Mouse (Mus musculus) ZHBTc4 (cell line): ENCODE measurements around the gene Map4k5.

Experiments used
- DNase-seq: peaks from one replicate; pipeline ENCODE4 v3.0.0-alpha.2; 2011; ENCODE audit warnings: low read depth, low spot score

The Map4k5 gene

DNA sequence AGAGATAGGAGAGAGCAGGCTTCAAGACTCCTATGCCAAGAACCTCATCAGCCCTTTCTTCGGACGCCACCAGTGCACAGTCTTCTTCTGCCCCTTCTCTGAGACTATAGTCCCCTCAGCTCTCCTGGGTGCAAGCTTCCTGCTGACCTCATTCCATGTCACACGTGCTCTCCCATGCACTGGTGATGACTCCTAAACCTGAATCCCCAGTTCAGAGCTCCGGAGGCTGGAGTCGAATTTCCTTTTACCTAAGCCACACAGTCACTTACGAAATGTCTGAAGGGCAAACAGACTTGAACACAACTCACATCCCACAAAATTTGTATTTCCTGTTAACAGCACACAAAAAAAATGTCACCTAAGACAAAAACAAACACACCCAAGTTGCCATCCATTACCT, 5.2 kb downstream of the Map4k5 start:
- no peak for DNase-seq

DNA sequence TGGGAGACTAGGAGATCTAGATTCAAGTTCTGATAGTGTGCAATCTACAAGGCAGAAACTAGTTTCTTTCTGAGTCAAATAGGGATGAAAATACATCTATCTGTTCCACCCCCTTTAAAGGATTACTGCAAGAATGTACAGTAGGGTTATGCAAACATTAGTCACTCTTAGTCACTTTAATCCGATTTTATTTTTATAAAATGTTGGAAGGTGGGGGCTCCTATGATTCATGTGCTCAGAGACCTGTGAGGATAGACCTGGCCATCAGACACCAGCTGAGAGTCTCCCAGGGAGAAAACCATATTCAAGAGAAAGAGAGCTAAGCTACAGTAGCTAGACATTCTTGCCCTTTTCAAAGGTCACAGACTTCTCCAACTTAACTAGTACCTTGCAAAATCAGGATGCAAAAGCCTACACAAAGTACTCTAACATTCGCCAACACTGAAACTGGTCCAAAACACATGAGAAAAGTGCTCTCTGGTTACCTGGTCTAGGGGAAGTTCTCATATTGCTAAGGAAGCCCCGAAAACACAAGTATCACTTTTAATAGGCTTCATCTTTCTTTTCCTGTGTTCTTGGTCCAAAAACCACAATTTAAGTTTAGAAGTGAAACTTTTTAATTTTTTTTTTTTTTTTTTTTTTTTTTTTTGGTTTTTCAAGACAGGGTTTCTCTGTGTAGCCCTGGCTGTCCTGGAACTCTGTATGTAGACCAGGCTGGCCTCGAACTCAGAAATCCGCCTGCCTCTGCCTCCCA, 7.7 kb downstream of the Map4k5 start:
- no peak for DNase-seq

DNA sequence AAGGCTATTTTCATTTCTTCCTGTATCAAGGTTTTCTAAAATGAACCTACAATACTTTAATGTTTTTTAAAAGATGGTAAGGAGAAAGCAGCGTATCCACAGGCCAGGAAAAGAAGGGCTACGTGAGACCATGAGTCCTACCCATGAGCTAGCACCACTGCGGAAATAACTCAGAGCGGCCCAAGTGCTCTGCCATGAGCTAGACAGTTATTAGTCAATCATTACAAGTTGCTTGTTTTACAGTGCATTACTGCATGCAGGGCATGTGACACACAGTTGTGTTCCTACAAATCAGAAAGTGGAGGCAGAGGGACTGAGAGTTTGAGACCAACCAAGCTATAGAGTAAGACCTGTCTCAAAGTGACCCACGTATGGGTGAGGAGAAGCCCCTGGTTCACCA, 8.9 kb downstream of the Map4k5 start:
- no peak for DNase-seq

DNA sequence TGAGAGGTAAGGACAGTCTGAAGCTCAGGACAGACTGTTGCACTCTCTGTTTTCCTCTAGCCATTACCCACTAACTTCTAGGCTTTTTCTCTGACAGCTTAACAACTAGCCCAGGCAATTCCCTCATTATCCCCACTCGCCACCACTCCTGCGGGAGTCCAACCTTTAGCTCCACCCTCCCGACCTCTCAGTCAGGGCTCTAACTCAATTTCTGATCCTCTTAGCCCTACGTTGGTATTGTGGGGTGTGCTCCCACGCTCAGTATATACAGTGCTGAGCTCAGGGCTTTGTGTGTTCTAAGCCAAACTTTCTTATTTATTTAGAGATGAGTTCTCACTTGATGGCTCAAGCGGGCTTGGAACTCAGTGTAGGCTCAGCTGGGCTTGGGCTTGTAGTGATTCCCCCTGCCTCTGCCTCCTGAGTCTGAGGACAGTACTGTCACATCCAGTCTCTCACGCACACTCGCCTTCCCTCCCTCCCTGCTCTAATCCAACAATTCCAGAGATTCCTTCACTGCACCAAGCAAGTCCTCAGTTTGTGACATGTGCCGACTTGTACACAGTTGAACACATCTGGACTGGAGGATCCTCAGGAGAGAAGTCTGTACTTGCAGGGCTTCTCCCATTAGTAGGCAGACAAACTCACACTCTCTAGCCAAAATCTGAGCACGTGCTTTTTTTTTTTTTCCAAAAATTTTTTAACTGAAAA, 11.6 kb downstream of the Map4k5 start:
- DNase-seq, result peak; percentile 48

DNA sequence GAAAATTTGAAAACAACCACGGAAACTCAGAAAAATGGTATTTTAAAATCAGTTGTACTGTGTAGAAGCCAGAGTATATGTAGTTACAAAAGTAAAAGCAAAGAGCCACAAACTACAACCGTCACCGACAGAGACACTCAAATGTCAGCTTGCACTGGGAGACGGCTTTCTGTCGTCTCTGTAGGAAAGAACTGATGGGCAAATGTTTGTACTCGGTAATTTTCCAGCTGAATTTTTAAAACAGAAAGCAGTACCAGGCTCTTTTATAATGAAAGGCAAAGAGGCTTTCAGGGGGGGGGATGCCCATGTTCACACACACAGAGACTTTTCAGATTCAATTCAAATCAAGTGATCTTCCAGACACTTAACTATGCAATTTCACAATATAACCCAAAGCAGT, 13.3 kb downstream of the Map4k5 start:
- DNase-seq, result no peak

DNA sequence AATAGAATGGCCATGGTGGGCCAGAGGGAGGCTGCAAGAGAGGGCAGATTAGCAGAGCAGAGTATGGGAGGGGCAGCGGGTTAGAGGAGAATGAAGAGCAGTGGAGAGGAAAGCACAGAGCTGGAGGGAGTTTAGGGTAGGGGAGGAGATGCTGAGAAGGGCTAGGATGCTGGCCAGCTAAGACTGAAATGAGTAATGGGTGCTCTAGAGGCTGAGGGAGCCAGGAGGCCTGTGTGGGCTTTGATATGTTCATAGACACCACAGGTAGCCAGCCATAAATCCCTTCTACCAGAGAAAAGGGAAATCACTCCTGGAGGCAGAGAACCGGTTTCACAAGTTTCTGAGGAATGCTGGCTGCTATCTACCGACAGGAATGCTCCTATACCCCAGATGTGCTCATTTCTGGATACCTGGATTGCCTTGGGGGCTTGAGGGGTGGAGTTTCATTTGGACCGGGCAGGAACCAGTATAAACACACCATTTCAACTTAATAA, 13.8 kb downstream of the Map4k5 start:
- peak; percentile 51 for DNase-seq

DNA sequence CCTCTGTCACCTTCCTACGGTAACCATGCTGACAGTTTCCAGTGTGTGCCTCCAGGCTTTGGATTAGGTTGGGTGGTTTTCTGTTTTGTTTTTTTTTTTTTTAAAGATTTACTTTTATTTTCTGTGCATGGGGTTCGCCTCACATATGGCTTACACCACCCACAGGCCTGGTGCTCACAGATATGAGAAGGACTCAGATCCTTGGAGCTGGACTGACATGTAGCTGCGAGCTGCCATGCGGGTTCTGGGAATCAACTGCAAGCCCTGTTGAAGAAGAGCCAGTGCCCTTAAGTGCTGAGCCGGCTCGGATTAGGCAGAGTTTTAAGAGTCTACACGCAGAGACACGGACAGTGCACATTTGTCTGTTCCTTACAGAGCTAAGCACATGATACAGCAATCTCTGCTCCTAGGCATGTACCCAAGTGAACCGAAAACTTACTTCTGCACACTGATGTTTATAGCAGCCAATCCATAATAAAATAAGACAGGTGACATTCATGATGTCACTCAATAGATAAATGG, 15.1 kb downstream of the Map4k5 start:
- no peak for DNase-seq

DNA sequence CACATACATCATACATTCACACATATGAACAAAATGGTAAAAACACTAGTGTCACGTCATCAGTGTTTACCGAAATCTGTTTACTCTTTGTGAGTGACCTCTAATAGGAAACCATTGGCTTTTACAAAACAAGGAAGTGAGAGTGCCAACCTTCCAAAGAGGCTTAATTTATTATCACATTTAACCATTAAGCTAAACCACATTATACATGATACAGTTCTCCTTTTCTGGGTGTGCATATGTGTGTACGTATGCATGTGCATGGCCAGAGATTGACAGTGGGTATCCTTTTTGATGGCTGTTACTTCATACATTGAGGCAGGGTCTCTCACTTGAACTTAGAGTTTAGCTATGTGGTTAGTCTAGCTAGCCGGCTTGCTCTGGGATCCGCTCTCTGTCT, 21.4 kb downstream of the Map4k5 start:
- DNase-seq, result no peak

DNA sequence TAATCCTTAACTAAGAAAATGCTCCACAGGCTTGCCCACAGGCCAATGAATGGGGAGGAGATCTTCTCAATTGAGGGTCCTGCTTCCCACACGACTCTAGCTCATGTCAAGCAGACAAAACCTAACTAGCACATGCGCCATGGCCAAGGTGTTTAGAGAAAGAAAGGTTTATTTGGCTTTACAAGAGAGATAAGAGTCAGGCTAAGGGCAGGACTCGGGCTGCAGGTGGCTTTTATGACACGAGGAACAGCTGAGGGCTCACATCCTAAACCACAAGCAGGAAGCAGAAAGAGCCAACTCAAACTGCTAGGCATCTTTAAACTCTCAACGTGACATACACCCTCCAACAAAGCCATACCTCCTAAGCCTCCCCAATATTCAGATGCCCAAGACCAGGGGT, 25.7 kb downstream of the Map4k5 start:
- no peak for DNase-seq

DNA sequence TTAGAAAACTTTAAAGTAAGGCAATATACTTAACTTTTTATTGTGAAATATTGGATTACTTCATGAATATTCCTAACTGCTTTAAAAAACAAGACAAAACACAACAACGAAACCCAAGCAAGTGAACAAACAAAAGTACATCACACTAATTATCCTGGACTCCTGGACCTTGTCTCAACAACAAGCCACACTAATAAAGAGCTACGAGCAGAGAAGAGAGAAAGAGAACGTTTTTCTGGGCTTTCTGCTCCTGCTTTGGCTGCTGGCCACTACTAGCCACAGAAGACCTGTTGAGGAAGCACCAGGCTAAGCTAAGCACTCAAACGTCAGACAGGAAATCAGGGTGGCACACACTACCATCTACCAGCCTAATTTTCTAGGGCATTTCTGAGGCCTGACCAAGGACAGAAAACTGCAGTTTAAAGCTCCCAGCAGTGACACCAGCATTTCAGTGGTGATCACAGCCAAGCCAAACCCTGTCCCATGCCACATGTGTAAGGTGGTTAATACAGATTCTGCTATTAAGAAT, 28.8 kb downstream of the Map4k5 start:
- no peak for DNase-seq

DNA sequence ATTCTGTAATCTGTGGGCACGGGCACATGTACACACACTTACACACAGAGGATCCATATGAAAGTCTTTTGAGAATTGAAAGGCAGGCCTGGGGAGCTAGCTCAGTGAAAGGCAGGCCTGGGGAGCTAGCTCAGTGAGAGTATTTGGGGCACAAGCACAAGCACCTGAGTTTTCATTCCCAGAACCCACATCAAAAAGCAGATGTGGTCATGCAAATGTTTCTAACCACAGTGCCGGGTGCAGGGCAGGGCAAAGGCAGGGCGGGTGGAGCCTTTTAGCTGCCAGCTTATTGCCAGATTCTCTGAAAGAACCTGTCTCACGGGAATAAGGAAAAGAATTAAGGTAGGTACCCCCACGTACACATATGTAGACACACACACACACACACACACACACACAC, 29.5 kb downstream of the Map4k5 start:
- DNase-seq, result no peak

DNA sequence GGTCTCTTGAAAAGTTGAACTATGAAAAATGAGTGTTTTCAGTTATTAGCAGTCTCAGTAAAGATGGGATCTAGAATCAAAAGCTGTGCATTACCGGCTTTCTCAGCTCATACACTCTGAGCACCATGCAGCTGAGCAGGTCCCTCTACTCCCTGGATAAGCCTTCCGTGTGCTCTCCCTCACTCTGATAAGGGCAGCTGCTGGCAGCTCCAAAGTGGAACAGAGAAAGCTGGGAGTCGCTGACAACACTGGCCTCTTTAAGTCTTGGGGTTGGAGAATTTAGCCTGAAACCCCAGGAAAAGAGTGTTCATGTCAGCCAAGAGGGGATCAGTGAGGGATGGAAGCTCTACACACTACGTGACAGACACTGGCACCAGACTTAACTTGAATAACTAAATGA, 34.2 kb downstream of the Map4k5 start:
- DNase-seq, result no peak

DNA sequence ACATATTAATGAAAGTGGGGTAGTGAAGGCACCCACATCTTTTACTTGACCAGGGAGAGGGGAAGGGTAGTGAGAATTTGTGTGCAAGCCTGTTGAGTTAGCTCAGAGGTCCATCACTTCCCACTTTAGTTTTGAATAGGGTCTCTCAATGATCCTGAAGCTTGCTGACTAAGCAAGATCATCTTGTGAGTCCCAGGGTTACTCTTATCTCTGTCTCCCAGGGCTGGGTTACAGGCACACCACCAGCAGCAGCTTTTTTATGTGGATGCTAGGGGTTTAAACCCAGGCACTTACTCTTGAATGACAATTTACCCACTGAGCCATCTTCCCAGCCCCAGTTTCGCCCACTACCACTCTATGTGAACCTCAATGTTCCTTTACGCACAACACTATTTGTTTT, 35.4 kb downstream of the Map4k5 start:
- no peak for DNase-seq

DNA sequence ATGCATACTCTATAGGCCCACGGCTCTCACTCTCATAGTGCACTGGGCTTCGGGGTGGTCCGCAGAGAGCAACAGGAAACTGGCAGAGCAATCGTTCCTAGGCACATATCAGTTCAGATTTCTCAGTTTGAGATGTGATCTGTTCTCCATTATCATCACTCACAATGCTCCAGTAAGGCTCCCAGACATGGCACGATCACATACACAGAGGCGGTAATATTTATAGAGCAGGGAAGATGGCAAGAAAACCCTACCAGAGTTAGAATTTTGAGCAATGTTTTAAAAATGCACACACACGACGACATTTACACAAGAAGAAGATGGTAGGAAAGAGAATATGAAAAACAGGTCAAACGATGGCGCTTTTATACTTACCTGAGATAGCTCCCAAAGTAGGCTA, 36.6 kb downstream of the Map4k5 start:
- no peak for DNase-seq

DNA sequence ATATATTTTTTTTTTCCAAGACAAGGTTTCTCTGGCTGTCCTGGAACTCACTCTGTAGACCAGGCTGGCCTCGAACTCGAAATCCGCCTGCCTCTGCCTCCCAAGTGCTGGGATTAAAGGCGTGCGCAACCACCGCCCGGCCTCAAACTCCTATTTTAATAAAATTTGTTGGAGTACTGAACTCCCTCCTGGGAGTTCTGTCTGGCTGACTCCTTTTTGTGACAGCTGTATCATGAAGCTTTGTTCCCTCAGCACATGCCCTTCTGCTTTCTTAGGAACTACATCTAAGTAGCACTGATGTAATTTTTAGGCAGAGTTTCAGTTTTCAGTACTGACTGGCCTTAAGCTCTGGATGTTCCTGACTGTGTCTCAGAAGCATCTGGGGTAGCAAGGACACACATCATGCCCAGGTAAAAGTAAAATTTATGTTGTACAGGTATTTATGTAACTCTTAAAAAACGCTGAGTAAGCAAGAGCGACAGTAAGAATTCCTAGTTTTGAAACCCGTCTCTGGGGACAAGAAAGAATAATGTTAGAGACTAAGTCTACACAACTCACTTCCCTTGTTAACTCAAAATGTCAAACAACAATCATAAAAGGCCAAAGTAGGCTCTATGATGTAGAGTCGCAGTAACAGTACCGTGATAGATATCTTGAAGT, 37.2 kb downstream of the Map4k5 start:
- DNase-seq, result no peak

DNA sequence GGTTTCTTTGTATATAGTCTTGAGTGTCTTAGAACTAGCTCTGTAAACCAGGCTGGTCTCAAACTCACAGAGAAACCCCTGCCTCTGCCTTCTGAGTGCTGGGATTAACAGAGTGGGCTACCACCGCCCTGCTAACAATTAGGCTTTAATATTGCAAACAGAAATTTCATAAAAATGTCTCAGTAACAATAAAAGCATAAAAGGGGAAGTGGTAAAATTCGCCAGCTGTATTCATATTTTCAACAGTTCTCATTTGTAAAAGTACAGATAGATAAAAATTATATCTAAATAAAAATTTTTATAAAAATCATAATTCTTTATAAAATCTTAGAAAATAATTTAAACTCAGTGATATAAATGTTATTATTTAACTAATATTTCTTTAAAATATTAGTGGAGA, 39.1 kb downstream of the Map4k5 start:
- no peak for DNase-seq

DNA sequence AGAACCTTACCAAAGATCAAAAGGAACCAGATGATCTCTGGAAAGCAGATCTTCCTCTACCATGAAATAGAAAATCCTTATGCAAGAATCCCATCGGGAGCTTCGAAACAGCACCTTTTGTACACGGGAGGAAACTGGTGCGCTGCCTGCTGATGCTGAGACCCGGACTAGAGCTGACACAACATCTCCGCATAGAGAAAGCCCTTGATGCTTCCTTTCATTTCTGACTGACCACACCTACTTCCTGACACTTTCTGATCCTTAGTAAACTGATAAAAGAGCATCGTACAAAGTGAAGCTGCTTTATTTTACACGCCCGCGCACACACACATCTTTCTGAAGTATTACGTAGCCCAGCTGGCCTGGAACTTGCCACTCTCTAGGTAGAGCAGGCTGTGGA, 39.6 kb downstream of the Map4k5 start:
- DNase-seq, result no peak

DNA sequence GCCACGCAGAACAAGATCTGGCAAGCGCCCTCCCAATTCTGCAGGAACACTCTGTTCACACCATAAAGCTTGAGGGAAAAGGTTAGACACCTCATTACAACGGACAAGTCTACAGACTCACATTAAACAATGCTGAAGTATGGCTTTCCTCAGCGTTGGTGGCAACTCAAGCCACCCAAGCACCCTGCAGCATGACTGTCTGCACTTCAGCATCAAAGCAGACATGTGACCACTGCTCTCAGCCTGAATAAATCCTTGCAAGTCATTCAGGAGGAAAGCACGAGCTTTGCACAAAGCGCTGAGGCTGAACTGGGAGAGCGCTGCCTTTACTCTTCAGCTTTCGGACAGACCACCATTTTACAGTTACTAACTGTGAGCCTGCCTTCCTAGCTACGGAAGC, 40.7 kb downstream of the Map4k5 start:
- DNase-seq, result no peak

DNA sequence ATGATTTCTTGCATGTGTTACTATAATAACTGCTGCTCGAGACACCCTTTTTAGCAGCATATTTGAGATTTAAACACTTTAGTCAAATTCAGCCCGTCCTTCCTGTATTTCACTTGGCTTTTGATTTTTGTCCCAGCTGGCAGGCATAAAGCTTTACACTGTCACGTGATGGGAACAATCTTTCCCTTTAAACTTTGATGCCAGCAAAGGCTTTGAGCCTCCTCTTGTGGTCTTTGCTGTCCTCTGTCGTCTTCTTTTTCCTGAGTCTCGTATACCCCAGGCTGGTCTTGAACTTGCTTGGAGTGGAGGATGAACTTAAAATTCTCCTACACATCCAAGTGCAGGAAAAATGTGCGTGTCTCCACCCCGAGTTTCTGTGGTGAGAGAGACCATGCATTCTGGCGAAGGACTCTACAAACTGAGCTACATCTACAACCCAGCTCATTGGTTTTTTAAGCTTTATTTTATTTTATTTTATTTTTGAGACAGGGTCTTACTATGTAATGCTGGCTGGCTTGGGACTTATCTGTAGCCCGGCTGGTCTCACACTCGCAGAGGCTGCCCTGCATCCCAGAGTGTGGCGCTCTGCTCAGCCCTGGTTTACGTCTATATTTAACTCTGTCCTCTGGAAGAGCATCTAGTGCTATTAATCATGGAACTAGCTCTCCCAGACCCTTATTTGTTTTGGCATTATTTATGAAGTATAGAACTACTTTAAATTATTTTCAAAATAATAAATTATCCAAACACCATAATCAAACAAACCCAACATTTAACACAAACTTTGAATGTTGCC, 44.7 kb downstream of the Map4k5 start:
- DNase-seq, result no peak

DNA sequence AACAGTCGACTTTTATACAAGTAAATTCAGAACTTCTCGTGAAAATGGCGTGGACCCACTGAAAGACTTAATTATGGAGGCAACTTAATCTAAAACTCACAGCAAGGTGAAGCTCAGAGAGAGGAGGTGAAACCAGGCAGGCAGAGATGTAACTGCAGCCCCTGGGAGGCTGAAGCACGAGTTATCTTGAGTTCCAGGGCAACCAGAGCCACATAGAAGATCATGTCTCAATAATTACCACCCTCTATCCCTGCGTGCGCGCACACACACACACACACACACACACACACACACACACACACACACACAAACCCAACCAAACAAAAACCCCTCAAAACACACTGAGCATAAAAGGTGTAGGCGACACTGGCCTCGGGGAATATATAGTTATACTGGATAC, 46.5 kb downstream of the Map4k5 start:
- no peak for DNase-seq

DNA sequence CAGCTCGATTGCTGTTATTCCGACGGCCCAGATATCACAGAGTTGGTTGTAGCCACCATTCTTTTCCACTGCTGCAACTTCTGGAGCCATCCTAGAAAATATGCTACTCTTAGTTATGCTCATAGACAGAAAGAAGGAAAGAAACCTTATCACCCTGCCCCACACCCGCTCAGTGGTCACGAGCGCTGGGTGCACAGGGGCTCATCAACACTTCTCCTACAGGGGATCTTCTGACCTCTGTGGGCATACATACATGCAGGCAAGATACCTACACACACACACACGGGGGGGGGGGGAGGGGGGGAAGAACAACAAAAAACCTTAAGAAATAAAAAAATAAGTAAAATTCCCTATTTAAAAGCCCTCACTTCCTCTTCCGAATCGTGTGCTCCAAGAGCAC, 47.3 kb downstream of the Map4k5 start:
- no peak for DNase-seq
